Mouse (Mus musculus): ENCODE data around the gene Rpl11. TPM values are rescaled to one million over a fixed set of nuclear protein-coding genes. Genes with fewer than 3 reads are reported as not detected.

Gene Rpl11
- polyA plus RNA-seq, 1 experiment from 2014 or later = 483 TPM

GRCm38 (mm10) chr4:136020743-136021548 is 32.3 kb downstream of the Rpl11 start:
- Histone ChIP-seq H3K4me3 (replicated peaks) (peak overlapping the region; percentile 99), H3K27me3 (no peaks in the 10 kb centered on the region), H3K9ac (peak overlapping the region; percentile 98), H3K4me1 (peaks cover 16% of the 10 kb centered on the region), H3K9me3 (replicated peaks) (no peaks in the 10 kb centered on the region), H3K27ac (peak overlapping the region; percentile 89), H3K4me2 (peak overlapping the region; percentile 88), H3K36me3 (0 out of 2 replicates have a peak, but pooled peaks cover 4% of the 10 kb centered on the region)
- WGBS = under 1% methylated on average over 62 of the region's 62 CpGs
- peak; percentile 77 for ATAC-seq (replicated peaks; ENCODE audit: low FRiP score)

- WGBS = 86% methylated on average over 3 of the region's 3 CpGs
- no peak overlapping the region for H3K27ac ChIP-seq
- H3K36me3 ChIP-seq = peaks cover 34% of the 10 kb centered on the region
- no peak overlapping the region for H3K4me3 ChIP-seq (replicated peaks)
- H3K9me3 ChIP-seq (replicated peaks) = no peaks in the 10 kb centered on the region
- H3K27me3 ChIP-seq = no peaks in the 10 kb centered on the region
- ATAC-seq (replicated peaks; ENCODE audit: low FRiP score) = no peak
- H3K4me2 ChIP-seq = no peak overlapping the region
- H3K9ac ChIP-seq = no peak overlapping the region
- peaks cover 11% of the 10 kb centered on the region for H3K4me1 ChIP-seq
These were observed 37.1 kb downstream of the Rpl11 start for GRCm38 (mm10) chr4:136016059-136016602.

GRCm38 (mm10) chr4:136010586-136010985 is 42.6 kb downstream of the Rpl11 start:
- Histone ChIP-seq H3K36me3 (peaks cover 80% of the 10 kb centered on the region), H3K27me3 (no peaks in the 10 kb centered on the region), H3K9ac (no peak overlapping the region), H3K9me3 (replicated peaks) (no peaks in the 10 kb centered on the region), H3K27ac (no peak overlapping the region), H3K4me1 (no peaks in the 10 kb centered on the region), H3K4me3 (replicated peaks) (no peak overlapping the region), H3K4me2 (no peak overlapping the region)
- ATAC-seq (replicated peaks; ENCODE audit: low FRiP score) = no peak
- 87% methylated on average over 4 of the region's 4 CpGs for WGBS

- no peaks in the 10 kb centered on the region for H3K9me3 ChIP-seq (replicated peaks)
- H3K36me3 ChIP-seq = peaks cover 94% of the 10 kb centered on the region
- no peaks in the 10 kb centered on the region for H3K4me1 ChIP-seq
- no peak overlapping the region for H3K27ac ChIP-seq
- 90% methylated on average over 8 of the region's 8 CpGs for WGBS
- no peak overlapping the region for H3K4me3 ChIP-seq (replicated peaks)
- ATAC-seq (replicated peaks; ENCODE audit: low FRiP score) = no peak
- H3K27me3 ChIP-seq = no peaks in the 10 kb centered on the region
- no peak overlapping the region for H3K9ac ChIP-seq
- H3K4me2 ChIP-seq = no peak overlapping the region
These were observed 44.3 kb downstream of the Rpl11 start for GRCm38 (mm10) chr4:136008782-136009447.

DNA sequence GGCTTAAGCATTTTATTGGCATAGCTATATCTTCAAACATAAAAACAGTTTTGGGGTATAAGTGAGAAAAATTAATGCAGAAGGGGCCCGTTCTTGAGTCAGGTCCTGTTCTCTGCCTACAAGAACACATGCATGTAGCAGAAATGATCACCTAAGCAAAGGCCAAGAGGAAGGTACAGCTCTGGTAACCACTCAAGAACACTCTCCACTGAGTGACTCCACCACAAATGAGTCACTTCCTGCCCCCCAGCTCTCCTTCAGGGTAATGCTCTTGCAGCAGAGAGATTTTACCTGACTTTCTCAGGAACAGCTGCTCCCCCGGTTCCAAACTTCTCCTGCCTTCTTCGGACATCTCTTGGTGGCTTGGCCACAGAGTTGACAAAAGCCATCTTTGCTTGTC is 46.4 kb downstream of the Rpl11 start:
- Histone ChIP-seq H3K27ac (no peak overlapping the region), H3K27me3 (no peaks in the 10 kb centered on the region), H3K9me3 (replicated peaks) (no peaks in the 10 kb centered on the region), H3K4me3 (replicated peaks) (no peak overlapping the region), H3K36me3 (peaks cover 94% of the 10 kb centered on the region), H3K9ac (no peak overlapping the region), H3K4me1 (no peaks in the 10 kb centered on the region), H3K4me2 (no peak overlapping the region)
- 91% methylated on average over 3 of the region's 3 CpGs for WGBS
- ATAC-seq (replicated peaks; ENCODE audit: low FRiP score) = no peak

DNA sequence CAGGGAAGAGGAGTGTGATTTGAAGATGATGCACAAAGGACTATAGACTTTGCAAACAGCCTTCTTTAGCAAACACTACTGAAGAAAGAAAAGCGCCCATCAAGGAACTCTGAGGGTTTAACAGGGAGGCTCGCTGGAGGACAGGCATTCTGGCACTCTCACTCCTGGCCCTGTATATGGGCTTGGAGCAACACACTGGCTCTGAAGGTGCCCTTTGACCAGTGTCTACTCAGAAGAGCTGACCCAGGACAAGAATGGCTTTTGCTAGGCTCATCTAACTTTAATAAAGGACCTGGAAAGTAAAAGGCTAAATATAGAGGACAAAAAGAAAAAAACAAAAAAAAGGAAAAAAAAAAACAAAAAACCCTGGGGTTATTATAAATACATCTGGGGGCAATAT is 48.3 kb downstream of the Rpl11 start:
- Histone ChIP-seq H3K4me2 (no peak overlapping the region), H3K4me1 (no peaks in the 10 kb centered on the region), H3K27ac (no peak overlapping the region), H3K27me3 (no peaks in the 10 kb centered on the region), H3K9me3 (replicated peaks) (no peaks in the 10 kb centered on the region), H3K4me3 (replicated peaks) (no peak overlapping the region), H3K9ac (no peak overlapping the region), H3K36me3 (peaks cover 84% of the 10 kb centered on the region)
- ATAC-seq (replicated peaks; ENCODE audit: low FRiP score) = no peak
- 93% methylated on average over 2 of the region's 2 CpGs for WGBS

- Histone ChIP-seq H3K9me3 (replicated peaks) (no peaks in the 10 kb centered on the region), H3K36me3 (peaks cover 77% of the 10 kb centered on the region), H3K27me3 (no peaks in the 10 kb centered on the region), H3K4me2 (no peak overlapping the region), H3K9ac (no peak overlapping the region), H3K4me3 (replicated peaks) (no peak overlapping the region), H3K27ac (no peak overlapping the region), H3K4me1 (no peaks in the 10 kb centered on the region)
- 90% methylated on average over 5 of the region's 5 CpGs for WGBS
- ATAC-seq (replicated peaks; ENCODE audit: low FRiP score) = no peak
These were observed 49.0 kb downstream of the Rpl11 start for GRCm38 (mm10) chr4:136004107-136004675.

- ATAC-seq (replicated peaks; ENCODE audit: low FRiP score) = no peak
- WGBS = 90% methylated on average over 4 of the region's 4 CpGs
- H3K27me3 ChIP-seq = no peaks in the 10 kb centered on the region
These were observed 58.1 kb downstream of the Rpl11 start for GRCm38 (mm10) chr4:135995118-135995517.

DNA sequence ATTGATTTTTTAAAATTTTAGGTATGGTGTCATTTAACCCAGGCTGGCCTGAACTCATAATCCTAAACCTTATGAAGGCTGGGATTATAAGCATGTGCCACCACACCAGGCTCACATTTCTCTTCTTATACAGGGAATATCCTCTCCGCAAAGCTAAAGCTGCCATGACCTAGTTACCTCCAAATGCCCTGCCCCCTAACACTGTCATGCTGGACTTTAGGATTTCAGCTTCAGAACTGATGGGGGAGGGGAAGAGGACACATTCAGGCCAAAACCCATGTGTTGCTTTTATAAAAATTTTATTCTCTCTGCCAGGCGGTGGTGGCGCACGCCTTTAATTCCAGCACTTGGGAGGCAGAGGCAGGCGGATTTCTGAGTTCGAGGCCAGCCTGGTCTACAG is 59.3 kb downstream of the Rpl11 start:
- Histone ChIP-seq H3K4me2 (no peak overlapping the region), H3K27ac (no peak overlapping the region), H3K4me3 (replicated peaks) (no peak overlapping the region), H3K36me3 (no peaks in the 10 kb centered on the region), H3K9ac (no peak overlapping the region), H3K27me3 (no peaks in the 10 kb centered on the region), H3K4me1 (no peaks in the 10 kb centered on the region), H3K9me3 (replicated peaks) (peaks cover 9% of the 10 kb centered on the region; the same call in 1 of the 2 replicates)
- ATAC-seq (replicated peaks; ENCODE audit: low FRiP score) = no peak
- WGBS = over 99% methylated on average over 6 of the region's 6 CpGs

More at GRCm38 (mm10) chr4:135995118-135995517, 58.1 kb downstream of the Rpl11 start:
- Histone ChIP-seq H3K9me3 (replicated peaks) (peaks cover 9% of the 10 kb centered on the region; the same call in 1 of the 2 replicates), H3K4me1 (no peaks in the 10 kb centered on the region), H3K4me3 (replicated peaks) (no peak overlapping the region), H3K36me3 (no peaks in the 10 kb centered on the region), H3K27ac (no peak overlapping the region), H3K9ac (no peak overlapping the region), H3K4me2 (no peak overlapping the region)

GRCm38 (mm10) chr4:135987714-135988113 is 65.5 kb downstream of the Rpl11 start:
- Histone ChIP-seq H3K27me3 (no peaks in the 10 kb centered on the region), H3K4me1 (peaks cover 28% of the 10 kb centered on the region), H3K9me3 (replicated peaks) (no peaks in the 10 kb centered on the region), H3K36me3 (peaks cover 27% of the 10 kb centered on the region), H3K9ac (peak overlapping the region; percentile 99), H3K4me2 (peak overlapping the region; percentile 71), H3K4me3 (replicated peaks) (peak overlapping the region; percentile 97), H3K27ac (peak overlapping the region; percentile 95)
- ATAC-seq (replicated peaks; ENCODE audit: low FRiP score) = no peak
- 70% methylated on average over 9 of the region's 9 CpGs for WGBS

GRCm38 (mm10) chr4:135986943-135987710 is 66.1 kb downstream of the Rpl11 start, which contains the start of gene Pithd1:
Gene Pithd1, minus strand, starts transcription at chr4:135987264.
- H3K9me3 ChIP-seq (replicated peaks) = no peaks in the 10 kb centered on the region
- H3K9ac ChIP-seq = peak within 1 kb of the TSS; percentile 99
- H3K4me1 ChIP-seq = peaks cover 28% of the 10 kb centered on the region
- H3K4me3 ChIP-seq (replicated peaks) = peak within 1 kb of the TSS; percentile 97
- peak within 1 kb of the TSS; percentile 95 for H3K27ac ChIP-seq
- H3K4me2 ChIP-seq = peak within 1 kb of the TSS; percentile 71
- H3K36me3 ChIP-seq = peaks cover 31% of the 10 kb centered on the region
- WGBS = under 1% methylated on average over 81 of the region's 81 CpGs
- ATAC-seq (replicated peaks; ENCODE audit: low FRiP score) = peak; percentile 91
- no peaks in the 10 kb centered on the region for H3K27me3 ChIP-seq
